Mouse (Mus musculus) left cerebral cortex, postnatal 14 days (tissue): ENCODE measurements at regions not wholly inside any gene's neighbourhood (a gene's known extent, or its start where the extent isn't known, plus 50 kb on each side); places are given as distances from the start of the nearest gene placed in this dataset.

Source experiments
- DNase-seq, 2 experiments: peaks; one replicate each; pipeline ENCODE4 v3.0.0; 2021 to 2022; ENCODE audit warnings: low spot score in 2 of 2, mixed read lengths in 1 of 2
- intact Hi-C: fragments of 180-260 bp; cut with DNase I; formaldehyde crosslinking; loops from one replicate; pipeline ENCODE4 v1.15.1; 2025

- DNase-seq = no peak
- intact Hi-C loops = no loop called here
Measured at GRCm38 (mm10) chr4:106193204-106193945, 122.6 kb upstream of the Usp24 start.

DNA sequence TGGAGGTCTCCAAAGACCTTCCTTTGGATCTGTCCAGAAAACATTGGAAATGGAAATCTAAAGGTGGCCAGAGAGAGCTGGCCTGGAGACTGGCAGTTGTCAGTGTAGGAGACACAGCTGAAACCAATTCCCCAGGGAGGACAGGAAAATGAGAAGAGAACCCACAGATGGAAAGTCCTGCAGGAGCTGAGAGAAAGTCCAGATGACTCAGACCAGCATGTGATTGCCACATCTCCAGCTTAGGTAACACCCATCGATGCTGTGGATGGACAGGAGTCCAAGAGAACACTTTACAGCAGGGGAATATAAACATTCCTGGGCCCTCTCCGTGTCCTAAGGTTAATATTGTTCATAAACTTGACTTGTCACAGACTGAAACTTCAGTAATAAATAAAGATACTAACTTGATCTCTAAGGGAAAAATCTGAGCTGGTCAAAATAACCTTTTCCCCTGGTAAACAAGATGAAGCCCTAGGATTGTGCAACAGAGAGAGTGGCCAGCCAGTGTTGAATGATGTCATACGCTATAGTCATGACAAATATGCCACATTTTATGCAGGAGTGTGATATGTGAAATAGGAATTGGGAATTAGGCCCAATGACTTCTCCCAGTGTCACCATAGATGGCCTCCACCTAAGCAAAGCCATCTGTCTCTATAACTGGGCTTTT, 120.4 kb upstream of the Usp24 start:
- DNase-seq = no peak
- intact Hi-C loops = no loop called here

DNA sequence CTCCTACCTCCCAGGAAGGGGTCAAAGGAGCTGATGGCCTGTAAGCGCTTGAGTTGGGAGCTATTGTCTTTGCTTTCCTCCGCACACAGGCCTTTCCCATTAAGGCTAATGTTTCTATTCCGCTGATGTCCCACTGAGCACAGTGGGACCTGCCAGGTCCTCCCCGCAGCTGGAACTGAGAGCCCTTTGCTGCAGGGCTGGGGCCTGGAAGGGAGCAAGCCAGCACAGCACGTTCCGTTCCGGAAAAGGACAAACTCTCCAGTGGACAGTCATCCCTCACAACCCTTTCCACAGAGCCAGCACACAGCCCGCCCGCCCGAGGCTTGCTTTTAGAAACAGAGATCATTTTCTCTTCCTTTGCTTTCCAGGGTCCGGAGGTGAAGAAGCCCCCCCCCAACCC, 116.2 kb upstream of the Usp24 start:
- intact Hi-C loops = no loop called here

GRCm38 (mm10) chr4:106200241-106200640, 115.8 kb upstream of the Usp24 start:
- intact Hi-C loops = no loop called here
- DNase-seq = peak in 1 of 2 experiments; percentile 21

More for the DNA sequence above, 116.2 kb upstream of the Usp24 start:
- peak; percentile 53 to 61 for DNase-seq

- peak; percentile 17 to 24 for DNase-seq
Measured at GRCm38 (mm10) chr4:106202554-106202953, 113.5 kb upstream of the Usp24 start.

DNA sequence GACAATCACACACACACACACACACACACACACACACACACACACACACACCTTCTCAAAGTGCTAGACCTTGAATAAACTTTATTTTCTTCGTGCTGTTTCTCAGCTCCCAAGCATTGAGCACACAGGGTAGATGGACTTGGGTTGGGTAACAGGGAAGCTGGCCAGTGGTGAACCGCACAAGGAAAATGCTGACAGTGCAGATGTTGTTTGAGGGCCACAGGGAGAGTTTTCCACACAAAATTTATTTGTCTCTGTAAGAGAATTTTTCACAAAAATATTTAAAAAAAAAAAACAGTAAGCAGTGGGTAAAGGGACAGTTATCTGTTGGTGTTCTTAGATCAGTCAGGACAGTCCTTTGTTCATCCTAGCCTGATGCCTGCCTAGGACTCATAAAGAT, 110.8 kb upstream of the Usp24 start:
- intact Hi-C loops = no loop called here
- DNase-seq = no peak

More at GRCm38 (mm10) chr4:106202554-106202953, 113.5 kb upstream of the Usp24 start:
- intact Hi-C loops = no loop called here

DNA sequence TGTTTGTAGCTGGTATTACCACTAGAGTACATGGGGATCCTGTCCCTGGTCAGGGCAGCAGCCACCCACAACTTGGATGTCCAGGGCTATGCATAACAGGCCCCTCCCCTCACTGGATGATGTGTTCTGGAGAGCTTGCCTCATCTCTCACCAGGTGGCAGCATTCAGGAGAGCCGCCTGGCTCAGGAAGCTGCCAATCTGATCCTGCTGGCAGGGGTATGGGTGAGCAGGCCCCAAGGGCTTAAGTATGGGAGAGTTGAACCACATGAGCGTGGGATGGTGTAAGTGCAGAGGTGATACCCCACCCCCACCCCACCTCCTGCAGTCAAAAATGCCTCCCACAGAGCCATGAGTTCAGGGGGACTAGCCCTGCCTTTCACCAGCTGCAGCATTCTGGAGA, 110.0 kb upstream of the Usp24 start:
- no peak for DNase-seq
- intact Hi-C loops = no loop called here

GRCm38 (mm10) chr4:106209465-106209864, 106.5 kb upstream of the Usp24 start:
- no peak for DNase-seq
- intact Hi-C loops = no loop called here

DNA sequence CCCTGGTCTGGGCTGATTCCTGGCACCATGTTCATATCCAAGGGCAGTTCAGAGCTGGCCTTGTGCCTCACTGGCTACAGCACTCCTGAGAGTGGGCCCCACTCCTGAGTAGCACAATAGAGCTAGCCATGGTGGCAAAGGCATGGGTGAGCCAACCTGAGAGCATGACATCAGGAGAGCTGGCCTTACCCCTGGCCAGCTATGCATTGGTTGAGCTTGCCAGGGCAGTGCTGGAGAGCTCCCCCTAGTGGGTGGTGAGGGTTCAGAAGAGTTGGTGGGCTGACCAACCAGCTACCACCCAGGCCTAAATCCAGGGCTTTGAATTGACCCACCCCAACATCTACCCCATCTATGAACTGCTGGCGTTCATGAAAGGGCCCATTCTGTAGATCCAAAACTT, 106.0 kb upstream of the Usp24 start:
- intact Hi-C loops = no loop called here

GRCm38 (mm10) chr4:106214170-106214569, 101.8 kb upstream of the Usp24 start:
- DNase-seq = no peak
- intact Hi-C loops = no loop called here

More for the DNA sequence above, 106.0 kb upstream of the Usp24 start:
- no peak for DNase-seq

DNA sequence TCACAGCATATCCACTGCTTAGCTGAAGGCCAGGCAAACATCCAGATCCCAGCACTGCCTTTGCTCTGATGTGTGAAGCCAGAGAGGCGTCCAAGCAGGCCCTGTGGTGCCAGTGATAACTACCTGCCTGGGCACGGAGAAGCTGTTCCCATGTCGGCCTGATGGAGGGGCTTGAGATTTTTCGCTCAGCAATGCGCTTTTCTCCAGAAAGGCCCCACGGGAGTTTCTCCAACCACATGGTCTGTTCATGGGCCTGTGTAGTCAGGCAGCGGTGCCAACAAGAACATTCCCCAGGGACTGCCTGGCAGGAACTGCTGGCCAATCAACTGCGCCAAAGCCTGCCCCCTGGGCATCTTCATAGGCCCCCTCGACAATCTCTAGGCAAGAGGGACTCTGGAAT, 95.4 kb upstream of the Usp24 start:
- intact Hi-C loops = no loop called here

GRCm38 (mm10) chr4:106225184-106225862, 90.7 kb upstream of the Usp24 start:
- intact Hi-C loops = loop anchor here (5.0 kb wide), 2 partner anchors 92 to 1313 kb away; partner anchors contain the start of genes Fyb2 and Usp24
- peak; percentile 39 to 71 for DNase-seq

More for the DNA sequence above, 95.4 kb upstream of the Usp24 start:
- no peak for DNase-seq

GRCm38 (mm10) chr4:106227428-106227827, 88.6 kb upstream of the Usp24 start:
- DNase-seq = peak; percentile 25 to 35

GRCm38 (mm10) chr4:106228534-106228933, 87.5 kb upstream of the Usp24 start:
- peak; percentile 82 to 84 for DNase-seq
- intact Hi-C loops = loop anchor here (1.0 to 5.0 kb wide), 3 partner anchors 89 to 1316 kb away; partner anchors contain the start of genes Fyb2 and Usp24

More at GRCm38 (mm10) chr4:106227428-106227827, 88.6 kb upstream of the Usp24 start:
- intact Hi-C loops = loop anchor here (2.0 to 5.0 kb wide), 3 partner anchors 90 to 1315 kb away; partner anchors contain the start of genes Fyb2 and Usp24

DNA sequence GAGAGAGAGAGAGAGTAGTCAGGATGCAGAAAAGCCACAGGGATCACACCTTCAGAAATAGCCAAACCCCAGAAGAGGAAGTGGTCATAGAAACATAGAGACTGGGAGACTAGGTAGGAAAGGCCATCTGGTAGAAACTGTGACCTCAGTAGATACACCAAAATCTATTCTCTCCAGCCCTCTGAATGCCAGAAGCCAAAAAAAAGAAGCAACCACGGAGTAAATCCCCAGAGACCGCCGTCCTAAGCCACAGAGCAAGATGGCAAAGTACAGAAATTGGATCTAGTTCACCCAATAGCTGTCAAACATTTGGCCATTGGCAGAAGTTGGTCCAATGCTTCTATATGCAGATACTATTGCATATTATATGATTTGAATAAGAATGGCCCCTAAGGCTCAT, 86.5 kb upstream of the Usp24 start:
- no peak for DNase-seq
- intact Hi-C loops = loop anchor here (5.0 kb wide), 2 partner anchors 88 to 1317 kb away; partner anchors contain the start of genes Fyb2 and Usp24

- intact Hi-C loops = no loop called here
- DNase-seq = peak; percentile 62 to 81
Measured at GRCm38 (mm10) chr4:106232499-106232970, 83.5 kb upstream of the Usp24 start.

DNA sequence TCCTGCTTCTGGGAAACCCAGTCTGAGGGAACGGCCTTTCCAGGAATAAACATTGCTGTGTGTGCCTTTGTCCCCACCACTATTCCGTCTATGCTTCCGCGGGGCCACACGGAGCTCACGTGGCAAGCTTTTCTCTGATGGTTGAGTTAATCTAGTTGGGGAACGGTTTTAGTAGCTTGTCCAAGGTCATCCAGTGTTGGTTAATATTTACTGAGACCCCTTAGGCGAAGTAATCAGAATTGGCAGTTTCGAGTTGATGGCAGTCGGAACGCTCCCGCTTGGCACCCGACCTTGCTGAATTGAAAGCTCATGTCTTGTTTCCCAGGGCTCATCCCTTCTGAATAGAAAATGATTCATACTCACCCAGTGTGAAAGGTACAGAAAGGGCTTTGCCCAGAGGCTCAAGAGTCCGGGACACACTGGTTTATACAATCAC, 71.6 kb upstream of the Usp24 start:
- no peak for DNase-seq
- intact Hi-C loops = no loop called here

- intact Hi-C loops = no loop called here
- no peak for DNase-seq
Measured at GRCm38 (mm10) chr4:106244826-106245510, 71.0 kb upstream of the Usp24 start.

GRCm38 (mm10) chr4:106246695-106247094, 69.3 kb upstream of the Usp24 start:
- intact Hi-C loops = no loop called here
- no peak for DNase-seq
